Mouse (Mus musculus): ENCODE data around the gene AL607142.1.

DNA sequence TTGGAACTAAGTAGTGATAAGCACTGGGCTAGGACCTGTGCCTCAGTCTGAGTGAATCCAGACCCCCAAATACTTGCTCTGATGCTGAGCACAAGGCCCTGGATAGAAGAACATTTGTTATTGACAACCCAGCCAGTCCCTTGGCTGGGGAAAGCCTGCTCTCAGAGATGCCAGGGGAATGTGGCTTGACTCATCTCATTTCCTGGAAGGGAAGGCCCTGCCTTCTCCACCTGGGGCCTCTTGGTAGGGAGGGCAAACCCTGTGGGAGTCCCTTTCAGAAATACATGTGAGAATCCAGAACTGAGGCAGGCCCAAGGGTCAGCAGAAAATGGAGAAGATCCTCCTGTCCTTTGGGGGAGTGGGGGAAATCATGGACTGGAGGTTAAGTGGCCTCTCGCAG, 37.1 kb upstream of the AL607142.1 start:
- TF ChIP-seq CTCF (IDR thresholded peaks at IDR 0.05; ENCODE audit: low read depth): no peak
- no peak for TF ChIP-seq EP300 (IDR thresholded peaks at IDR 0.05; ENCODE audit: low read depth)

All from liver, postnatal 0 days (tissue).